Mouse (Mus musculus) c-Kit-positive CD71-negative TER-119-negative erythroid progenitor cells, embryonic 14.5 days (primary cell): Measurements from ENCODE around the gene Lix1l.
A peak's percentile ranks its signal among the peaks of the same experiment; 100 is the strongest.

ENCODE experiments used
- DNase-seq: peaks from one replicate; pipeline ENCODE4 v3.0.0-alpha.2; 2013; ENCODE audit warnings: low read depth

Gene Lix1l

GRCm38 (mm10) chr3:96566661-96567450, 34.1 kb upstream of the Lix1l start:
- no peak for DNase-seq

- DNase-seq, result no peak
Measured at GRCm38 (mm10) chr3:96568605-96569004, 32.3 kb upstream of the Lix1l start.

DNA sequence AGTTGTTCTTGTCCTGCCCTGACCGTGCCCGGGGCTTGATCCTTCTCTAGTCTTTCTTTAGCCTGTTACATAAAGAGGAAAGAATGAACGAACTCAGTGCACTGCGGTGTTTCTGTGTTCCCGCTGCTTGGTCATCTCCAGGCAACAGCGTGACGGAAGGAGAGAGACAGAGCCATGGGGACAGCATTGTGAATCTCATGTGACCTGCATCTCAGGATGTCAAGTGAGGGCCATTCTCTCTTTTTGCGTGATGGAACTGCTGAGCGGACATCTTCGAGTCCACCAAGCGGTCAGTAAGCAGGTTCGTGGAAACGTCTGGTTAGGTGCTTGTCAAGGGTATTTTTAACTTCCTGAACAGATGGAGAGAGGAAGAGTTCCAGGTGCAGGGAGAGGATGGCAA, 31.4 kb upstream of the Lix1l start:
- no peak for DNase-seq

- DNase-seq, result no peak
Measured at GRCm38 (mm10) chr3:96569966-96570605, 30.9 kb upstream of the Lix1l start.

DNA sequence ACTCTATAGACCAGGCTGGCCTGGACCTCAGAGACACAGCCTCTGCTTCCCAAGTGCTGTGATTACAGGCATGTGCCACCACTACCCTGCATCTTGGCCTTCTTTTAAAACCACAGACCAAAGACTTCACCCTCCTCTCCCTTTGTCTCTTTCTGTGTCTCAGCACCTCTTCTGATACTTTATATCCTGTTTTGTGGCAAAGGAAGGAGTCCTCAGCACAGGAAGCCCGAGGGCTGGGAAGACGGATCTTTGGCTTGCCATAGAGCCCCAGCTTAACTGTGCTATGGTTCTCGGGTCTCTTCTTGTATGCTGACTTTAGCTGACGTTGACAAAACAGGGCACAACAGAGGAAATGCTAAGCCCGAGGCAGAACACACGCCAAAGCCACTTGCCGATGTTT, 30.3 kb upstream of the Lix1l start:
- DNase-seq, result no peak

DNA sequence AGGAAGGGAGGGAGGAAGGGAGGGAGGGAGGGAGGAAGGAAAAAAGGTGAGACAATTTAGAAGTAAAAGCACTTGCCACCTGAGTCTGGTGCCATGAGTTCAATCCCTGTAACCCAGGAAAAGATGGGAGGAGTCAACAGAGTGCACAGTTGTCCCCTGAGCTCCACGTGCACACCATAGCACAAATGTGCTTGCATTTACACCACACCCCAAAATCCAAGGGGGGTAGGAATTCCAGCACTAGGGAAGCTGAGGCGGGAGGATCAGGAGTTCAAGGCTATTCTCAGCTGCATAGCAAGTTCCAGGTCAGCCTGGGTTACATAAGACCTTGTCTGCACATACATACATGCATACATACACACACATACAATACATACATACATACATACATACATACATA, 29.6 kb upstream of the Lix1l start:
- no peak for DNase-seq

GRCm38 (mm10) chr3:96571896-96572698, 28.9 kb upstream of the Lix1l start:
- DNase-seq, result no peak

DNA sequence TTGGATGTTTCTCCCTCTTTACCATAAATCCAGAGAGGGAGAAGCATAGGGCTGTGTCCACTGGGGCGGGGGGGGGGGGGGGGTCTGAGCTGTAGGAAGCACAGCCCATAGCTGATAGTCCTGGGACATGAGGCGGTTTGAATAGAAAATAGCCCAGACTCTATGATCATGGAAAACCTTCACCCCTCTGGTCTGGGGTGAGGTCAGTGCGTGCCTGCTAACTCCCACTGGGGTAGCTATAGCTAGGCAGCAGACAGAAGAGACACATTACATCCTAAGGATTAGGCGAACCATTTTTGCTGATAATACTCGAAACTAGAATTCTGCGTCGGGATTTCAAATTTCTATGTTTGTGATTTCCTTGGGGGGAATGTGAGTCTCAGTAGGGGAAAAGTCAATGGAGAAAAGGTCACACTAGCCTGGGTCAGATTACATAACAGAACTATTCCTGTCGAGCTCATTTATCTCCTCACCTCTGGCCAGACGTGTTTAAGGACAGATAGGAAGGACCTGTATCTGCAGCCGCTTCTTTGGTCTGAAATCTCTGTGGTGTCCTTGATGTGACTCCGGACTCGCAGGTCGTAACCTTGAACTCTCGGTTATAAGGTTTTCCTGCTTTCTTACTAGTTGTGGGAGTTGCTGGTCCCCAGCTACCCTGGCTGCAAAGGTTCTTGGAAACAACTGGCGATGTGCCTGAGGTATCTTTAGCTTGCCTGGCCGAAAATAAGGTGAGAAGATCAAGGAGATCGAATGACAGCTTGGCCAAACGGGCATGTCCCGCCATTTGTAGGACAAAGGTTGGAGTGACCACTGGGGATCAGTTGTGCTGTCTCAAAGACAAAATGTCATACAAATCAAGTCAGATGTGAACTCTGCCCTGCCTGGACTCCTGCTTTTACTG, 27.1 kb upstream of the Lix1l start:
- DNase-seq, result no peak

GRCm38 (mm10) chr3:96575272-96575984, 25.5 kb upstream of the Lix1l start:
- no peak for DNase-seq

DNA sequence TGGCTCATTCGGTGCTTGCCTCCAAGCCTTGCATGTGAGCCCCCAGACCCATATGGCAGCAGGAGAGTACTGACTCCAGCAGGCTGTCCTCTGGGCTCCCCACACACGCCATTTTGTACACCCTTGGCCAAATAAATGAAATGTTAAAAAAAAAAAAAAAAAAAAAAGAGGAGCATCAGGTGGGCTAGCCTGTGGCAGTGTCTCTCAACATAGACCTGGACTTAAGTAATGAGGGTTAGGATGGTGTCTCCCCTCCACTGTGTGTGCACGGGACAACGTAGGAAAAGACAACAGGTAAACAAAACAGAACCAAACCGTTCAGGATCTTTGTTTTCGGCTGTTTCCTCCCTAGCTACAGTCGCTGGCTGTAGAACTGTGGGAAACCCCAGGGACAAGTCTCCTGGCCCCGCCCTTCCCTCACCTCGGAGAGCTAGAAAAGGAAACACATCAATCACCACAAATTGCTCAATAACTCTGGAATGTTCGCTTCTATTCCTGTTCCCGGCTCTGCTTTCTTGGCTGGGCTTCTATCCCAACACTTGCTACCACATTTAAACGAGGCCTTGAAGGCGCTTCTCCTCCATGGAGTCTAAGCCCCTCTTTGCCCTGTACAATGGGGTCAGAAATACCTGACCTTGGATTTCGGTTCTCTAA, 24.8 kb upstream of the Lix1l start:
- DNase-seq, result no peak

- peak; percentile 87 for DNase-seq
Measured at GRCm38 (mm10) chr3:96576690-96577541, 24.0 kb upstream of the Lix1l start, which contains the start of gene Gm16253. TSS of gene Gm16253 (plus strand) at chr3:96576984.

DNA sequence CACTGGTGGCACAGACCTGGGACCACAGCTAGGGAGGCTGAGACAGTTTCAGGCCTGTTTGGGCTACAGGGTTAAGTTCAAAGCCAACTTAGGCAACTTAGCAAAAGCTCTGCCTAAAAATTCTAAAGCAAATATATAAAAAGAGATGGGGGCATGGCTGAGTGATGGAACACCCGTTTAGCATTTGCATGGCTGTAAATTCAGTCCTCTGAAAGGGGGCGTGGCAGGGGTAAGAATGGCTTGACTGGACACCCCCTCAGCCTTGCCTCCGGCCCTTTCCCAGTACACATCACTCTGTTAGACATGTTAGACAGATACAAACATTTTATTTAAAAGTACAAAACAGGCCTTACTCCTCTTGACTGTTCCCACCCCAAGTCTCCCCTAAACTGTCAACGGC, 23.4 kb upstream of the Lix1l start:
- no peak for DNase-seq

DNA sequence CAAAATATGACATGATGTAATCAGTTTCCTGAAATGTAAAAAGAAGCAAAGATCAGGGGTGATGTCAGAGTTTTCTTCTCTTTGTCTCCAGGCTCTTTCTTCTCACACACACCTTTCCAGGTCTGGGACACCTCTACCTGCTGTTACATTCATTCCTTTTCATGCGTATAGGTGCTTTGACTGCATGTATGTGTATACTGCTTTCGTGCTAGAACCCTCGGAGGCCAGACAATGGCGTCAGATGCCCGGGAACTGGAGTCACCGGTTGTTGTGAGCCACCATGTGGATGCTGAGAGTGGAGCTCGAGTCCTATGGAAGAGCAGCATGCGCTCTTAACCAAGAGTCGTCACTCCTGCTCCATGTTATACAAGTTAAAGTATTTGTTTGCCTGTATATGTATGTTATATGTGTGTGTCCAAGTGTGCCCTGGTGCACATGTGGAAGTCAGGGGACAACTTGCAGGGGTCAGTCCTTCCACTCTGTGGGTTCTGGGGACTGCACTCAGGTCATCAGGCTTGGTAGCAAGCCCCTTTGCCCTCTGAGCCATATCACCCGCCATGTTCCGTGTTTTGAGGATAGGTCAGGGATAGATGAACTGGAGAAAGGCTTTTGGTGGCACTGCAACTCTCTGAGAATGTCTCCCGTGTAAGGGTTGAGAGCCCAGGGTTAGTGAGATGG, 22.2 kb upstream of the Lix1l start:
- DNase-seq, result no peak

DNA sequence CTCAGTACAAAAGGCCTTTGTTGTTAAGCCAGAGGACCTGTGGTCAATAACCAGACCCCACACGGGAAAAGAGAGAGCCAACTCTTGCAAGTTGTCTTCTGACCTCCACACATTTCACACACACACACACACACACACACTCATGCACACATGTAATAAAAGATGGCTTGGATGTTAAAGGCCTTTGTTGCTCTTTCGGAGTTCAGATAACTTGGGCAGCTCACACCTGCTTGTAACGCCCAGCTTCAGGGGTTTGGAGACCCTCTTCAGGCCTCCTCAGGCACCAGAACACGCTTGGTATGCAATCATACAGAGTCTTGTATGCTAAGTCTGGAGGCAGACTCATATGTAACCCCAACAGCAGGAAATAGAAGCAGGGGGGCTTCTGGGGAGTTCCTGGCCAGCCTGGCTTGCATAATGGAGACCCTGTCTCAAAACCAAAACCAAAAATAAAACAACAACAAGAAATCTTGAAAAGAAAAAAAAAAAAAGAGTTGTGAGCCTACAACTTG, 21.7 kb upstream of the Lix1l start:
- no peak for DNase-seq

- peak; percentile 94 for DNase-seq
Measured at GRCm38 (mm10) chr3:96579885-96580454, 21.0 kb upstream of the Lix1l start.

GRCm38 (mm10) chr3:96581141-96581540, 19.8 kb upstream of the Lix1l start:
- no peak for DNase-seq

GRCm38 (mm10) chr3:96581771-96582515, 19.0 kb upstream of the Lix1l start:
- DNase-seq, result no peak

DNA sequence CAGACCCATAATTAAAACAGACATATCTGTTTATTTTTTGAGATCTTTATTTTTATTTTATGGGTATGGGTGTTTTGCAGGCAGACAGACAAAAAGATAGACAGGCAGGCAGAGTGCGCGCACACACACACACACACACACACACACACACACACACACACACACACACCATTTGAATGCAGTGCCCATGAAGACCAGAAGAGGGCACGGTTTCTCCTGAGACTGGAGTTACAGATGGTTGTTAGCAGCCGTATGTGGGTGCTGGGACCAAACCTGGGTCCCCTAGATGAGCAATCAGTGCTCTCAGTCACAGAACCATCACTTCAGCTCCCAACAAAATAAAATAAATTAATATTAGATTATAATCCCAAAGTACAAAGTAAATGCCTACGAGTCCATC, 17.6 kb upstream of the Lix1l start:
- no peak for DNase-seq
